Mouse (Mus musculus) myocyte (in vitro differentiated cells): ENCODE measurements around the gene Kif1b. TPM values are rescaled to one million over a fixed set of nuclear protein-coding genes. Genes with fewer than 3 reads are reported as not detected.

ENCODE experiments used
- H3K27me3 ChIP-seq: one replicate; pipeline ENCODE4 v1.6.1; 2011; ENCODE audit not compliant: control insufficient read depth, insufficient read depth, insufficient read length
- H3K36me3 ChIP-seq: one replicate; pipeline ENCODE4 v1.6.1; 2011; ENCODE audit not compliant: control insufficient read depth, insufficient read depth
- H3K4me2 ChIP-seq: one replicate; pipeline ENCODE4 v1.6.1; 2011; ENCODE audit warnings: low read depth, control low read depth
- H3K4me3 ChIP-seq: one replicate; pipeline ENCODE4 v1.5.1; 2011; ENCODE audit warnings: mild to moderate bottlenecking, control low read depth, moderate library complexity
- H3K79me2 ChIP-seq: one replicate; pipeline ENCODE4 v1.6.1; 2011; ENCODE audit not compliant: control insufficient read depth, insufficient read depth
- H3ac ChIP-seq: one replicate; pipeline ENCODE4 v1.6.1; 2011; ENCODE audit not compliant: control insufficient read depth, insufficient read length
- CEBPB ChIP-seq: IDR thresholded peaks from 2 replicates; pipeline ENCODE4 v1.6.1; 2011; ENCODE audit warnings: mild to moderate bottlenecking, moderate library complexity; ENCODE audit not compliant: poor library complexity, insufficient read depth, severe bottlenecking
- E2F4 ChIP-seq: IDR thresholded peaks from one replicate; pipeline ENCODE4 v1.6.1; 2011; ENCODE audit warnings: mild to moderate bottlenecking, control low read depth, moderate library complexity; ENCODE audit not compliant: insufficient read depth
- MAX ChIP-seq: IDR thresholded peaks from one replicate; pipeline ENCODE4 v1.6.1; 2011; ENCODE audit warnings: low read depth, mild to moderate bottlenecking, control low read depth
- MYOD1 ChIP-seq, 3 experiments: IDR thresholded peaks; one replicate each; pipeline ENCODE4 v1.6.1; 2011; ENCODE audit warnings: control low read depth in 2 of 3, low read depth in 2 of 3, mild to moderate bottlenecking in 2 of 3, moderate library complexity in 1 of 3; ENCODE audit not compliant: insufficient read length in 2 of 3, control insufficient read depth in 1 of 3
- MYOG ChIP-seq, 3 experiments: IDR thresholded peaks; one replicate each; pipeline ENCODE4 v1.6.1; 2011; ENCODE audit warnings: control low read depth in 2 of 3, low read depth in 2 of 3, mild to moderate bottlenecking in 2 of 3; ENCODE audit not compliant: insufficient read length in 2 of 3, control insufficient read depth in 1 of 3, insufficient read depth in 1 of 3
- POLR2A ChIP-seq: IDR thresholded peaks from one replicate; pipeline ENCODE4 v1.6.1; 2011; ENCODE audit warnings: low read depth, mild to moderate bottlenecking, control low read depth, moderate library complexity; ENCODE audit not compliant: insufficient read length
- POLR2AphosphoS2 ChIP-seq: IDR thresholded peaks from one replicate; pipeline ENCODE4 v1.6.1; 2011; ENCODE audit warnings: low read depth, control low read depth; ENCODE audit not compliant: insufficient read length
- REST ChIP-seq: IDR thresholded peaks from one replicate; pipeline ENCODE4 v1.6.1; 2011; ENCODE audit warnings: mild to moderate bottlenecking, control low read depth, moderate library complexity; ENCODE audit not compliant: insufficient read depth, insufficient read length
- SRF ChIP-seq: IDR thresholded peaks from one replicate; pipeline ENCODE4 v1.6.1; 2011; ENCODE audit warnings: low read depth; ENCODE audit not compliant: control insufficient read depth, insufficient read length
- TCF12 ChIP-seq: IDR thresholded peaks from one replicate; pipeline ENCODE4 v1.6.1; 2011; ENCODE audit warnings: mild to moderate bottlenecking, control low read depth; ENCODE audit not compliant: poor library complexity, insufficient read depth, severe bottlenecking
- TCF3 ChIP-seq: IDR thresholded peaks from one replicate; pipeline ENCODE4 v1.6.1; 2011; ENCODE audit warnings: low read depth, control low read depth; ENCODE audit not compliant: insufficient read length
- USF1 ChIP-seq: IDR thresholded peaks from one replicate; pipeline ENCODE4 v1.6.1; 2011; ENCODE audit warnings: low read depth, mild to moderate bottlenecking, control low read depth, moderate library complexity
- polyA plus RNA-seq: library from polyadenylated mRNA; unstranded; fragments of >200 nt; fragmentation: generic; extraction: Trizol; gene quantifications from one replicate; pipeline ENCODE4 v1.2.1, GENCODE M21; 2012; ENCODE audit warnings: missing spikeins

The Kif1b gene
- polyA plus RNA-seq, 1 experiment: 26.7 TPM

GRCm38 (mm10) chr4:149258926-149259325 lies 48.6 kb downstream of the Kif1b start:
- H3K4me3 ChIP-seq: no peak overlapping the region
- no peak overlapping the region for H3K4me2 ChIP-seq
- TF ChIP-seq SRF: no peak
- TF ChIP-seq POLR2AphosphoS2: no peak
- TF ChIP-seq TCF12: no peak
- no peak for TF ChIP-seq MYOG (IDR thresholded peaks at IDR 0.05; ENCODE audit: control insufficient read depth in 1 of 3, insufficient read depth in 1 of 3, insufficient read length in 2 of 3, low read depth in 2 of 3)
- peaks cover 34% of the 10 kb centered on the region for H3K36me3 ChIP-seq
- no peak overlapping the region for H3ac ChIP-seq
- no peaks in the 10 kb centered on the region for H3K27me3 ChIP-seq
- no peaks in the 10 kb centered on the region for H3K79me2 ChIP-seq

GRCm38 (mm10) chr4:149256511-149257300 lies 50.8 kb downstream of the Kif1b start:
- Histone ChIP-seq H3K27me3 (no peaks in the 10 kb centered on the region), H3K4me3 (no peak overlapping the region), H3K4me2 (no peak overlapping the region), H3K36me3 (peaks cover 34% of the 10 kb centered on the region), H3K79me2 (no peaks in the 10 kb centered on the region), H3ac (no peak overlapping the region)
- peak in 2 of 3 experiments; percentile 4 to 11 for TF ChIP-seq MYOD1 (IDR thresholded peaks at IDR 0.05; ENCODE audit: control insufficient read depth in 1 of 3, insufficient read length in 2 of 3, low read depth in 2 of 3)
- no peak for TF ChIP-seq CEBPB
- TF ChIP-seq TCF12: no peak
- no peak for TF ChIP-seq SRF
- no peak for TF ChIP-seq E2F4

- Histone ChIP-seq H3K4me3 (no peak overlapping the region), H3K4me2 (peak overlapping the region; percentile 57), H3K36me3 (peaks cover 38% of the 10 kb centered on the region)
These were observed 51.9 kb downstream of the Kif1b start for GRCm38 (mm10) chr4:149255277-149256270.

GRCm38 (mm10) chr4:149254827-149255226 lies 52.7 kb downstream of the Kif1b start:
- Histone ChIP-seq H3K4me3 (no peak overlapping the region), H3K79me2 (no peaks in the 10 kb centered on the region), H3ac (no peak overlapping the region), H3K36me3 (peaks cover 45% of the 10 kb centered on the region), H3K4me2 (no peak overlapping the region), H3K27me3 (no peaks in the 10 kb centered on the region)
- no peak for TF ChIP-seq POLR2AphosphoS2
- no peak for TF ChIP-seq TCF3
- TF ChIP-seq SRF: no peak
- no peak for TF ChIP-seq REST
- TF ChIP-seq E2F4: no peak
- TF ChIP-seq CEBPB: no peak
- TF ChIP-seq POLR2A: no peak
- TF ChIP-seq MYOG (IDR thresholded peaks at IDR 0.05; ENCODE audit: control insufficient read depth in 1 of 3, insufficient read depth in 1 of 3, insufficient read length in 2 of 3, low read depth in 2 of 3): no peak
- TF ChIP-seq MYOD1 (IDR thresholded peaks at IDR 0.05; ENCODE audit: control insufficient read depth in 1 of 3, insufficient read length in 2 of 3, low read depth in 2 of 3): no peak
- TF ChIP-seq USF1: no peak
- no peak for TF ChIP-seq TCF12
- TF ChIP-seq MAX: no peak

More at GRCm38 (mm10) chr4:149255277-149256270, 51.9 kb downstream of the Kif1b start:
- Histone ChIP-seq H3K79me2 (no peaks in the 10 kb centered on the region), H3K27me3 (no peaks in the 10 kb centered on the region), H3ac (no peak overlapping the region)
- TF ChIP-seq TCF12 (no peak), MYOD1 (IDR thresholded peaks at IDR 0.05; ENCODE audit: control insufficient read depth in 1 of 3, insufficient read length in 2 of 3, low read depth in 2 of 3) (no peak), E2F4 (no peak), USF1 (no peak), MAX (no peak), MYOG (IDR thresholded peaks at IDR 0.05; ENCODE audit: control insufficient read depth in 1 of 3, insufficient read depth in 1 of 3, insufficient read length in 2 of 3, low read depth in 2 of 3) (no peak), POLR2AphosphoS2 (no peak), POLR2A (no peak), TCF3 (no peak), SRF (no peak), REST (no peak), CEBPB (no peak)
